Mouse (Mus musculus) cerebral cortex, adult 2 months (tissue): ENCODE data around the gene Dut.

ENCODE experiments used
- WGBS: fragments of 180-500 bp; shearing (Covaris S2); methylation state at CpG from one replicate; pipeline ENCODE4 v1.1.7; 2018; 5-methylcytosine and 5-hydroxymethylcytosine counted together

The Dut gene

GRCm38 (mm10) chr2:125254630-125255029 lies 7.6 kb downstream of the Dut start:
- WGBS: 91% methylated on average over 3 of the region's 3 CpGs

- WGBS: 85% methylated on average over 3 of the region's 3 CpGs
Measured at GRCm38 (mm10) chr2:125255886-125256285, 8.9 kb downstream of the Dut start.

- 86% methylated on average over 14 of the region's 14 CpGs for whole genome bisulfite sequencing
Measured at GRCm38 (mm10) chr2:125259230-125260120, 12.5 kb downstream of the Dut start.

- 74% methylated on average over 2 of the region's 2 CpGs for WGBS
Measured at GRCm38 (mm10) chr2:125260326-125260725, 13.3 kb downstream of the Dut start.

GRCm38 (mm10) chr2:125263056-125263455 lies 16.1 kb downstream of the Dut start:
- WGBS: 29% methylated on average over 5 of the region's 5 CpGs

GRCm38 (mm10) chr2:125263753-125264152 lies 16.8 kb downstream of the Dut start:
- 30% methylated on average over 9 of the region's 9 CpGs for WGBS

GRCm38 (mm10) chr2:125268876-125269275 lies 21.9 kb downstream of the Dut start:
- 58% methylated on average over 1 of the region's 1 CpGs for WGBS

- 86% methylated on average over 5 of the region's 5 CpGs for WGBS
Measured at GRCm38 (mm10) chr2:125275617-125276016, 28.6 kb downstream of the Dut start.

GRCm38 (mm10) chr2:125276692-125277091 lies 29.7 kb downstream of the Dut start:
- 91% methylated on average over 5 of the region's 5 CpGs for WGBS

- 82% methylated on average over 7 of the region's 7 CpGs for WGBS
Measured at GRCm38 (mm10) chr2:125278474-125278873, 31.5 kb downstream of the Dut start.

GRCm38 (mm10) chr2:125279995-125280394 lies 33.0 kb downstream of the Dut start:
- WGBS: 60% methylated on average over 9 of the region's 9 CpGs

- WGBS: 66% methylated on average over 14 of the region's 14 CpGs
Measured at GRCm38 (mm10) chr2:125282334-125283206, 35.6 kb downstream of the Dut start.

GRCm38 (mm10) chr2:125285777-125286176 lies 38.8 kb downstream of the Dut start:
- WGBS: 61% methylated on average over 4 of the region's 4 CpGs

- WGBS: 65% methylated on average over 10 of the region's 10 CpGs
Measured at GRCm38 (mm10) chr2:125290197-125290965, 43.4 kb downstream of the Dut start.

GRCm38 (mm10) chr2:125291101-125291500 lies 44.1 kb downstream of the Dut start:
- WGBS: 53% methylated on average over 1 of the region's 1 CpGs

GRCm38 (mm10) chr2:125292616-125293015 lies 45.6 kb downstream of the Dut start:
- WGBS: 96% methylated on average over 7 of the region's 7 CpGs

- WGBS: 86% methylated on average over 5 of the region's 5 CpGs
Measured at GRCm38 (mm10) chr2:125293969-125294491, 47.0 kb downstream of the Dut start.

- 85% methylated on average over 3 of the region's 3 CpGs for WGBS
Measured at GRCm38 (mm10) chr2:125295526-125295925, 48.5 kb downstream of the Dut start.

GRCm38 (mm10) chr2:125298841-125299240 lies 51.9 kb downstream of the Dut start:
- WGBS: 94% methylated on average over 1 of the region's 1 CpGs

GRCm38 (mm10) chr2:125301877-125302624 lies 55.1 kb downstream of the Dut start:
- 67% methylated on average over 9 of the region's 9 CpGs for WGBS

GRCm38 (mm10) chr2:125302625-125302924 lies 55.6 kb downstream of the Dut start:
- WGBS: 79% methylated on average over 8 of the region's 8 CpGs
